Mouse (Mus musculus): ENCODE results near the gene Ifi206.
A peak's percentile ranks its signal among the peaks of the same experiment; 100 is the strongest.
"Not testable (repeated sequence)": the region's sequence is repeated elsewhere in the genome, so short reads cannot be mapped to it uniquely, and the experiment has no call there.

Gene Ifi206

DNA sequence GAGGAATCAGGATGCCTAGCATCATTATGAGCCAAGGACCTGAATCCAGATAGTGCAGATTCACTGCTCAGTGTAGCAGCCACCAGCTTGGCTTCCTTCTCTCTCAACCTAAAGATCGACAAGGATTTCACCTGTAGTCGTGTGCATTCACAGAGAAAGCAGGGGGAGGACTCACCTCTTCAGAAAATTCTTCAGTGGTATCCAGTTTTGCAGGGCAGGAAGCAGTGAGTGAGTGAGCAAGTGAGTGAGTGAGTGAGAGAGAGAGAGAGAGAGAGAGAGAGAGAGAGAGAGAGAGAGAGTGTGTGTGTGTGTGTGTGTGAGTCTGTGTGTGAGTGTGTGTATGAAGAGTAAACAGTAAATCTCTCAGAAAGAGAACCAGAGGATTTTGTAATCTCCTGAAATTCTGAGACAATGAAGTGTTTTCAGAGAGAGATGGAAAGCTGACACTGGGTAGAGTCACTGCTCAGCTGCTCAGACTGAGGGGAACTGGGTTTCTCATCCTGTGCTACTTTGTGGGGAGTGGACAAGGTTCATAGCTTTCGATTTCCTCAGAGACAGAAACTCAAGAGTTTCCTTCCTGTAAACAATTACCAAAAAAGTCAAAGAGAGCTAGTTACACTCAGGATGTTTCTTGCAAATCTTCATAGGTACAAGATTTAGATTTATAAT lies at the start of gene Ifi206:
Gene Ifi206 (minus strand): TSS at position 230 of the 669 bp plus-strand sequence.
- DNase-seq (ENCODE audit: low read depth), result peak; percentile 77

DNA sequence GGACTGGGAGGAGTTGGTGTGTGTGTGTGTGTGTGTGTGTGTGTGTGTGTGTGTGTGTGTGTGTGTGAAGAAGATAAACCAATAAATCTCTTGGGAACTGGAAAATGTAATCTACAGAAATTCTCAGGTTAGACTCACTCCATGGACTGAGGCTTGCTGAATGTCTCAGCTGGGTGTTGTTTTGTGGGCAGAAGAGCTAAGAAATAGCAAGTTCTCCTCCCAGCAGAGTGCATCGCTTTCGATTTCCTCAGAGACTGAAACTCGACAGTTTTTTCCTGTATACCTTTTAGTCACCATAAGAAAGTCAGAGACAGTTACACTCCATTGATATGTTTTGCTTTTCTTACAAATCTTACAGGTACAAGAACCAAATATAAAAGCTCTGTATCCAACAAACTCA lies 45.0 kb upstream of the Ifi206 start, which contains the start of gene Ifi214:
Gene Ifi214 (minus strand): TSS at position 167 of the 400 bp plus-strand sequence.
- peak; percentile 74 for DNase-seq (ENCODE audit: low read depth)

DNA sequence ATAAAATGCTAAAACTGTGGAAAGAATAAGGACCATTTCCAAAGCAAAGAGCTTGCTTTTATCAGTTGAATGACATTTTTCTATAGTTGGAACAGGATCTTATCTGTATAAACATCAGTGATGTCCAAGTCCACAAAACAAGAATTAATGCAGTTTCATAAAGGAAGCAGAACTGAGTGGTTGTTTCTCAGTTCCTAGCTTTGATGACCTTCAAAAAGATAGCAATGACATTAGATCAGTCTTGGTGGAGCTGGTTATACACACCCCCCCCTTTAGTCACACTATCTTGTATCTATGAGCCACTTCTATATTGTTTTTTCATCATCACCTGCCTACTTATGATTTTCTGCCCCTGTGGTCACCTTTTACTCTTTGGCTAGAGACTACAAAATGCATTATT lies 30.6 kb upstream of the Ifi206 start:
- no peak for DNase-seq (ENCODE audit: low read depth)

DNA sequence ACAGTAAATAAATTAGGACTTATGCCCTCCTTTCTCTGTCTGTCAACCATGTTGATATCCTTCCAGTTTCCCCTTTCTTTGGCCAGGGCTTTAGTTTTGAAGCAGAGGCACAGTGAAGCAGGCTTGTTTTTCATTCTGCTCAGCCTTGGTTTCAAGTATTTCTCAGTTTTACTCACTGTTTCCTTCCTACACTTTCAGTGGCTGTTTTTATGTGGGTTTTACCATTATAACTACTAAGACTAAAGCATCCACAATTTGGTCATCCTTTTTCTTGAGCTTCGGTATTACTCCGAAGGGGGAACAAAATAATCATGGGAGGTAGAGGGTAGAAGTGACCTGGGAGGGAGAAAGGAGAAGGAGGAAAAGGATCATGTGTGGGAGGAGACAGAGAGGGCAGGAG lies 19.8 kb upstream of the Ifi206 start:
- DNase-seq (ENCODE audit: low read depth), result peak; percentile 69

DNA sequence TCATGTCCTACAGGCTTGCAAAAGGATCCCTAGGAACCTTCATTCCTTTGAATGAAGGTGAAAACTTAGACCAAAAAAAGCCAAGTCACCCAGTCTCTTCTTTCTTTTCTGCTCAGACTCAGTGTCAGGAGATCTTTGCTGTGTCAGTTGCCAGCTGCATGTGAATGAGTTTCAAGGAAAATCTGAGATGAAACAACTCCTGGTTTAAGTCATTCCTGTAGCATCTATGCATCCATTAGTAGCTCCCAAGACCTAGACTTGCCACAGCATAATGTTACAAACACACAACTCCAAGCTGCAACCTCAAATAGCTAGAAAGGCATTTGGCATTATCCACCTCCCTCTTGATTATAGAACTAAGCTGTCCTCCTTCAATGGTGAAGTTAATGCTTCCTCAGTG lies 642 bp upstream of the Ifi206 start:
- peak; percentile 52 for DNase-seq (ENCODE audit: low read depth)

DNA sequence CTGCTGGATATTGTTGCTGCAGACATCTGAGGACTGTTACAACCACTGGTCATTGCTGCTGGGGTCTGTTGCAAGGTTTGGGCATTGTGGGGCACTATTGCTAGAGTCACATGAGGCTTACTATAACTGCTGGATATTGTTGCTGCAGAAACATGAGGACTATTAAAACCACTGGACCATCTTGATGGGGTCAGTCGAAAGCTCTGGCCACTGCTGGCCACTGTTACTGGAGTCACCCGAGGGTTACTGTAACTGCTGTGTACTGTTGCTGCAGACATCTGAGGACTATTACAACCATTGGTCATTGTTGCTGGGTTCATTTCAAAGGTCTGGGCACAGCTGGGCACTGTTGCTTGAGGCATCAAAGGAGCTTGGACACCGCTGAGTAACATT lies 9.7 kb downstream of the Ifi206 start:
- not testable (repeated sequence) for DNase-seq (ENCODE audit: low read depth)

DNA sequence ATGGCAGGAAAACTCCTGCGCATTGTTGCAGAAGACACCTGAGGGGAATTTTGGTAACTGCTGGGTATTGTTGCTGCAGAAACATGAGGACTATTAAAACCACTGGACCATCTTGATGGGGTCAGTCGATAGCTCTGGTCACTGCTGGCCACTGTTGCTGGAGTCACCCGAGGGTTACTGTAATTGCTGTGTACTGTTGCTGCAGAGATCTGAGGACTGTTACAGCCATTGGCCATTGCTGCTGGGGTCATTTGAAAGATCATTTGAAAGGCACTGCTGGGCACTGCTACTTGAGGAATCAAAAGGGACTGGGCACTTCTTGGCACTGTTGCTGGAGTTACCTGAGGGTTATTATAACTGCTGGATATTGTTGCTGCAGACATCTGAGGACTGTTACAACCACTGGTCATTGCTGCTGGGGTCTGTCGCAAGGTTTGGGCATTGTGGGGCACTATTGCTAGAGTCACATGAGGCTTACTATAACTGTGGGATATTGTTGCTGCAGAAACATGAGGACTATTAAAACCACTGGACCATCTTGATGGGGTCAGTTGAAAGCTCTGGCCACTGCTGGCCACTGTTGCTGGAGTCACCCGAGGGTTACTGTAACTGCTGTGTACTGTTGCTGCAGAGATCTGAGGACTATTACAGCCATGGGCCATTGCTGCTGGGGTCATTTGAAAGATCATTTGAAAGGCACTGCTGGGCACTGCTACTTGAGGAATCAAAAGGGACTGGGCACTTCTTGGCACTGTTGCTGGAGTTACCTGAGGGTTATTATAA lies 10.3 kb downstream of the Ifi206 start:
- not testable (repeated sequence) for DNase-seq (ENCODE audit: low read depth)

DNA sequence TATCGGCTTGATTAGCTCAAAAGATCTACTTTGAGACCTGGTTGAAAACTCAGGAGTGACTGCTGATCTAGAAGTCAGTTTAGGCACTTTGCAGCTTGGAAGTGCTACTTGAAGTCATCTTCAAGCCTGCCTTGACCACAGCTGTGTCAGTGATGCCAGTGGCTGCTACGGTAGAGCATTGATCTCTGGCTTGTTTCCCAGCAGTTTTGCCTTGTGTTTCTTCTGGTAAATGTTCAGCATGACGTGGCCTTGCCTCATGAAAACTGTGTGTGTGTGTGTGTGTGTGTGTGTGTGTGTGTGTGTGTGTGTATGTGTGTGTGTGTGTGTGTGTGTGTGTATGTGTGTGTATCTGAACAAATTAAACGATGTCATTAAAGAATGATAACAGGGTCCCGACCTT lies 34.1 kb downstream of the Ifi206 start:
- DNase-seq (ENCODE audit: low read depth), result no peak

DNA sequence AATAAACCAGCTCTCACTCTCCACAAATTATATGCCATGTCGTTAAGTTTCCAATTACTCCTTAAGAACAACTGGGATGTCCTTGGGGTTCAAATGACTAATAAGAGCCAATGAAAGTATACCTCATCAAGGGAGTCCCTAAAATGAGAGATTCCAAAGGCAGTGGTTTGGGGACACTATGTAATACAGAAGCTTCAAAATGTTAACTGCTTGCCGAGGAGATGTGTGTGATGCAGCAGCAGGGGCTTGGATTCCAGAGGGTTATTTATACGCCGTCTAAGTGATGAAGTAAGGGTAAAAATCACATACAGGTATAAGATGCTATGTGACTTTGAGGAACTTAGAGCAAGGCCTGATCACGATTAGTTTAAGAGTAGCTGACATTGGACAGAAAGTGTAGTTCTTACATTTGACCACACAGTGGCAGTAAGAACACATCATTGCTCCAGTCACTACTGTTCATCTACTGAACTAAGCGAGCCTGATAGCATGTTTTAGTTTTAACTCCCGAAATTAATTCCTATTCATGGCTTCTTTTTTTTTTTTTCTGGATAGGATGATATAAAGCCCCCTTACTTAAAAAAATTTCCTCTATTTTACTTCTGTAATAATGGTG lies 34.6 kb downstream of the Ifi206 start:
- peak; percentile 85 for DNase-seq (ENCODE audit: low read depth)

DNA sequence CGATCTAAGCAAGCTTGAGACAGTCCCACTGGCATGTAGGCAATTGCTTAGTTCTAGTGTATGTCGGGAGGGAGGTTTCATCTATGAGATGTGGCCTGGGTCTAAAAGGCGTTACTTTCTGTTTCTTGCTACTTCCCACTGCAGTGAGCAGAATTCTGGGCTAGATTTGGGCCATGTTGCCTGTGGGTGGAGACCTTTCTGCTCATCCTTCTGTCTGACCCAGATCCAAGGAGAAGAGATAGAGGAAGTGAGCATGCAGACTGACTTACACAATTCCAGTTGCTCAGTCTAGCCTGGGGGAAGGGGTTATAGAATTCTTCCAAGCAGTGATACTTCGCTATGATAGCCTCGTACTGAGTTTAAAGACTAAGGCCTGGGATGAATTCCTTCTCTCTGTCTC lies 39.2 kb downstream of the Ifi206 start:
- DNase-seq (ENCODE audit: low read depth), result peak; percentile 46

DNA sequence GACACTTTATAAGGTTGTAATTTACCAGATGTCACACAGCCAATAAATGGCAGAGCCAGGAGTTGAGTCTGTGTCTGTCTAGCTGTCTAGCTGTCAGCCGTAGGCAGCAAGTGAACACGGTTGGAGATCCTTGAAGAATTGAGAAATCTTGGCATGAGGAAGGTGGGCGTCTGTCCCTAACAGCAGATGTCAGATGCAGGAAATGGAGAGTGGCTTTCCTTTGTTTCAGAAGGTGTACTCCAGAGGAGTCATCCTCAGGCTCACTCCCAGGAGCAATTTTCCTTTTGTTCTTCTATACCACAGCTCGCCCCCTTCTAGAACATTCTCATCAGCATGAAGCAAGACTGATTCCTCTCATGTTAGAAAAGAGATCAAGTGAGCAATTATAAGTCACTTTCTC lies 40.2 kb downstream of the Ifi206 start:
- no peak for DNase-seq (ENCODE audit: low read depth)

DNA sequence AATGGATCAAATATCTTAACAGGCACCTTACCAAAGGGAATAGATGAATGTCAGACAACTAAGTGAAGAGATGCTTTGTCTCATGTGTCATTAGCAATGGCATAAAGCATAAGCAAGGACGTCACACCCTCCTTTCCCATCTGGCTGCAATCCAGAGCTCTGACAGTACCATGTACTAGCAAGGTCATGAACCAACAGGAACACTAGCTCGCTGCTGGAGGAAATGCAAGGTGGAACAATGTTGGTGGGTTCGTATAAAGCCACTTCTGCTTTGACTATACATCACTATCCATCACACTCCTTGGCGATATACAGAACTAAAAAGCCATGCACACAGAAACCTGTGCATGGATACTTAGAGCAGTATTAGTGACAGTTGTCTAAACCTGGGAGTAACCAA lies 43.8 kb downstream of the Ifi206 start:
- DNase-seq (ENCODE audit: low read depth), result no peak

DNA sequence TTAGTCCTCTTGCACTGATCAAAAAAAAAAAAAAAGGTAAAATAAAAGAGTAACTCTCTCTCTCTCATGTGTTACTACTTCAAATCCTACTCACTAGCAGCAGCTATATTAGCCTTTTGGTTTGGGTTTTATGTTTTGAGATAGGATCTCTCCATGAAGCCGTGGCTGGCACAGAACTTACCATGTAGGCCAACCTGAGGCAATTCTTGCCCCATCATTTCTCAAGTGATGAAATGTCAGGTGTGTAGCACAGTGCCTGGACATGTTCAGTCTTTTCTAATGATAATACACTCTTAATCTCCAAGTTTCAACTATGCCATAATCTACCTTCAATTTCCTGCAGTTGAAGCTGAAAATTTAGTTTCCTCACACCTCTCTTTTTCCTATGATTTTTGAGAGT lies 47.8 kb downstream of the Ifi206 start:
- no peak for DNase-seq (ENCODE audit: low read depth)

DNA sequence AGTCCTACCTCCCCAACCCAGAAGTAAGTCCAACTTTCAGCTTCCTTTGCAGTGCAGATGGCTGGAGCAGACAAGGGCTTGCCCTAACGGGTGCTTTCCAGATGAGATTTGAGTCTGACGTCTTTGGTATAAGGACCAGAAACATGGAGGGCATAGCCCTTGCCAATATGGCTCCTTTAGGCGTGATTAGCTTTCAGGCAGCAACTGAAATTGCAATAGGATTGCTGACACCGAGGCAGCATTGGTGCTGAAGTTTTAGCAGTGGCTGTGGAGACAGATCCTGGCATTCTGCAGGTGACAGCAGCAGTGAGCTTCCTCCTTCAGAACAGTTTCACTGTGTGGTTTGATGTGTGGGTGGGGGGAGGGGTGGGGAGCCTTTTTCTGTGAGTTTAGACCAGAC lies 49.6 kb downstream of the Ifi206 start:
- peak; percentile 85 for DNase-seq (ENCODE audit: low read depth)

DNA sequence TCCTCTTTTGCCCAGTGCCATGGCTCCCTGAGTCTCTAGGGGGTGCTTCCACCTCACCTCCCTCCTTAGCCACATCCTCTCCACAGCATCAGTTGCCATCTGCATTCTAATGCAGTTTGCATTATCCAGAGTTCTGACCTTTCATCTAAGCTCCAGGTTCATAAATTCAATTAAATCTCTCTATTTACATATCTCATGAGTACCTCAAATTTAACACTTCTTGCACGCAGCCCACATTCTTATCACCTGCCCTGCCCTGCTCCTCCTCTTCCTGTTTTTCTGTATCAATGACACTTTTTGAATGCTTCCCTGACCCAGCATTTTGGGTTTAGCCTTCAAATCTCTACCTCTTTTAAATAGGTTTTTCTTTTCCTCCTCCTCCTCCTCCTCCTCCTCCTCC lies 50.2 kb downstream of the Ifi206 start:
- DNase-seq (ENCODE audit: low read depth), result peak; percentile 75

DNA sequence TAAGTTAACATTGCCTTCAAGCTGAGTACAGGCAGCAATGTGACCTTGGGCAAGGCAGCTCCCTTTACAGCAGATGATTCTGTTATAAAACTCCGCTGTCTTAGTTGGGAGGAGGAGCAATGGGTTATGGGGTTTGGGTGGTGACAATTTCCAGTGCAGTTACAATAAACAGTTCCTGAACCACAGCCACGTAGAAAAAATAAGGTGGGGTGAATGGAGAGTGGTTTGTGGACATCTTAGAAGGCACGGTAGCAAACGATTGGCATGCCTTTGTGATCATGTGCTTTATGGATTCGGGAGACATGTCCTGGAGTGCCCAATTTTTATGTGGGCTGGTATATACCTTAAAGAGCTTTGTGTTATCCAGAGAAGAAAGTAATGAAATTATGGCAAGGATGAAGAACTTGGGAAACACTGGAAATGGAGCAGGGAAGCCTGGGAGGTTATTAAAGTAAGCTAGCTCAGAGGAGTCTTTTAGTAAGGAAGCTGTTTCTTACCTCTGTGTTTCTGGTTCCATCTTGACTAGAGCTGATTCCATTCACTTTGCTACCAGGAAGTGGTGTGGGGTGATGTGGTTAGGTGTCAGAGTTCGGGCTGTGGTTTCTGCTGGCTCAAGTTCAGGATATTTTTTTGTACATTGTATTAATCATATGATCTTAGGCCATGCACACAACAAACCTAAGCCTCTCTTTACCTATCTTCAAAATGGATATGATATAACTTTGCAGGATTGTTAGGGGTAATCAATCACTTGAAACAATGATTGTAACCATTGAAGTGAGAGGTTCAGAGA lies 53.5 kb downstream of the Ifi206 start:
- DNase-seq (ENCODE audit: low read depth), result peak; percentile 82

DNA sequence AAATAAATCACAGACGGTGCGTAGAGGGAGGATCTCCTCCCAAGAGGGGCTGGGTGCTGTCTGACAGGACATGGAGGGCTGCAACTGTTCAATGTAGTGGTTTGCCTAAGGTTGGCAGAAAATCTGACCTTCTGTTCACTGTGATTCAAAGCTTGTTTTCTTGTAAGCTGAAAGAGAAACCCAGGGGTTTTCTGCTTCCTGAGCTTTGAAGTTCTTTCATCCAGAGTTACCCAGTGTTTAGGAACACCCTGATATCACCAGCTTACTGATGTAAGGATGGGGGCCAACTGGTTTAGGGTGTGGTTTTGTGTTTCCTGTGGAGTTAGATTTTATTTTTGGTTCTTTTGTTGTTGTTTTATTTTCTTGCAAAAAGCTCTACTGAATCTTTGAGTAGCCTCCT lies 58.4 kb downstream of the Ifi206 start:
- DNase-seq (ENCODE audit: low read depth), result peak; percentile 75

DNA sequence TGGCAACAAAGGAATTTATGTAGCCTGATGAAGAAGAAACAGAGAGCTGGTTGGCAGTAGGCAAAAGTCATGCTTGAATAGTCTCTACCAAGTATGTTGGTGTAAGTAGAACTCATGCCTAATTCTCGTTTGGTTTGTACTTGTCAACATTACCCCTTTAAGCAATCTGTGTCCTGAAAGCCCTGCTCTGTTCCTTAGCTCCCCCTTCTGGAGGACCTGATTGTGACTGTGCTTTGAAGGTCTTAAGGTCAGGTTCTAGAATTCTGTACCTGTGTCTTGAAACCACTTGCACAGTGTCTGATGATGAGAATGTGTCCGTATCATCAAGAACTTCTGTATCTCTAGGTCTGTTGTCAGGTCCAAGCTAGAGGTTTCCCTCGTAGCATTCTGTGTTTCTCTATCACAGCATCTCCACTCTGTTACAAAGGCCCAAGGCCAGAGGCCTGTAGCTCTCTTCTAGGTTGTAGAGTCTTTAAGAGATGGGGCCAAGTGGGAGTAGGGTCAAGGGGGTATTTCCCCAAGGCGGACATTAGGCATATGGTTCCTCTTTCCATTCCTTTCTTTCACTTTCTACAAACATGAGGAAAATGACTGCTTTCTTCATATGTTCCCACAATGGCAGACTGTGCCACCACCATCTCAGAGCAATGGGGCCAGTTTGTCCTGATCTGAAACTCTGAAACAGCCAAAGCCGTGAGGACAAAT lies 60.7 kb downstream of the Ifi206 start:
- DNase-seq (ENCODE audit: low read depth), result peak; percentile 69

DNA sequence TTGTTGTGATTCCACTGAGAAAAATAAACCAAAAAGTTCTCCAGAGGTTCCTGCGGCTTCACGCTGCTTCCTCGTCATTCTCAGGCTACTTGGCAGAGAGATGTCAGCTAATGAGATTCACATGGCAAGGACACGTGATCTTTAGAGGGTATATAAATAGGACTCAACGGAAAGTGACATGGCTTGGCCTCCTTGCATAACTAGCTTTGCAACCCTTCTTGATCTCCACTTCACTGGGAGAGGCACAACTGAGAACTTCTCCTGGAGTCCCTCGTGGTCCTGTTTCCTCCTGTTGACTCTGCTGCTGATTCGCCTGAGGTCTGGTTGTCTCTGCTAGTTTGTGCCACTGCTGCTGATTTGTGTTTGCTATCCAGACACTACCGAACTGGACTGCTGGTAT lies 63.5 kb downstream of the Ifi206 start:
- no peak for DNase-seq (ENCODE audit: low read depth)

DNA sequence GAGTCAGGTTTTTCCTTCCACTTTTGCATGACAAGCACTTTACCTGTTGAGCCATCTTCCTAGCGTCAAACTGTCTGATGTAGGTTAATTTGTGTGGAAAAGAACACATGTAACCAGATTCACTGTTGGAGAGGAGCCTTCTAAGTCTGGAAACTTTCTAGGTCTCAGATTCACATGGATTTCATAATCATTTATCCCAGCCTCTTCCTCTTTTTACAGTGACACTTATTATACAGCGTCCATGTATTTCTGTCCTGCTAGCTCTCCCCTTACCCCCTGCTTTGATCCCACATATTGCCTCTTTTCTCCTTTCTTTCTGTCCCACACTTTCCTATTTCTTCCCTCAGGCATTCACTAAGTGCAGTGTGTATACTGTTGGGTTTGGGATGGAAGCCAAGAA lies 64.5 kb downstream of the Ifi206 start:
- DNase-seq (ENCODE audit: low read depth), result no peak

DNA sequence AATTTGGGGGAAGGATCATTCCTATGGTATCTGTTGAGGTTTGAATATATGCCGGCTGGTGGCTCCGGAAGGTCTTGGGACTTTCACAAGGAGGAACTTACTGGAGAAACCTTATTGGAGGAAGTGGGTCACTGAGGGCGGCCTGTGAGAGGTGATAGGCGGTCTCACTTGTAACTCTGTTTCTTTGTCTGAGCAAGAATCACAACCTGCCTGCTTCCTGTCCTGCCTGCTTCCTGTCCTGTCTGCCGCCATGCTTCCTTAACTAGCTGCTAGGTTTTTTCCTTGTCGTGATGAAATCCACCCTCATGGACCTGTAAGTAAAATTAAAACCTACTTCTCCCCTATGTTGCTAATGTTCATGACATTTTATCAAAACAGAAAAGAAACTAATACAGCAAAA lies 70.5 kb downstream of the Ifi206 start:
- DNase-seq (ENCODE audit: low read depth), result peak; percentile 85
